Mouse (Mus musculus) embryonic facial prominence, embryonic 15.5 days (tissue): ENCODE data around the gene Abca5. TPM values are rescaled to one million over a fixed set of nuclear protein-coding genes. Genes with fewer than 3 reads are reported as not detected.

Experiments
- ATAC-seq: fragments of 200-750 bp; cut with Nextera tagmentation; 2 replicates; pipeline ENCODE4 v1.8.0; 2017; ENCODE audit warnings: low read depth, moderate TSS enrichment; ENCODE audit not compliant: insufficient number of reproducible peaks, low FRiP score, low TSS enrichment
- H3K27ac ChIP-seq: fragments of 300-500 bp; sonication (generic); replicated peaks from 2 replicates; pipeline ENCODE4 v1.5.1; 2015; ENCODE audit warnings: mild to moderate bottlenecking, inconsistent platforms
- H3K27me3 ChIP-seq: fragments of 300-500 bp; sonication (generic); 2 replicates; pipeline ENCODE4 v1.6.1; 2015; ENCODE audit warnings: inconsistent platforms
- H3K36me3 ChIP-seq: fragments of 300-500 bp; sonication (generic); 2 replicates; pipeline ENCODE4 v1.6.1; 2015; ENCODE audit warnings: mild to moderate bottlenecking, inconsistent platforms
- H3K4me1 ChIP-seq: fragments of 300-500 bp; sonication (generic); 2 replicates; pipeline ENCODE4 v1.6.1; 2015; ENCODE audit warnings: inconsistent platforms
- H3K4me2 ChIP-seq: fragments of 300-500 bp; sonication (generic); replicated peaks from 2 replicates; pipeline ENCODE4 v1.6.1; 2015; ENCODE audit warnings: mild to moderate bottlenecking, inconsistent platforms
- H3K4me3 ChIP-seq: fragments of 300-500 bp; sonication (generic); replicated peaks from 2 replicates; pipeline ENCODE4 v1.5.1; 2015; ENCODE audit warnings: mild to moderate bottlenecking, inconsistent platforms
- H3K9ac ChIP-seq: fragments of 300-500 bp; sonication (generic); 2 replicates; pipeline ENCODE4 v1.6.1; 2015; ENCODE audit warnings: inconsistent platforms
- H3K9me3 ChIP-seq: fragments of 300-500 bp; sonication (generic); replicated peaks from 2 replicates; pipeline ENCODE4 v1.6.1; 2016; ENCODE audit warnings: inconsistent platforms
- WGBS: fragments of 180-500 bp; shearing (Covaris S2); methylation state at CpG from one replicate; pipeline ENCODE4 v1.1.7; 2015; 5-methylcytosine and 5-hydroxymethylcytosine counted together
- polyA plus RNA-seq: library from polyadenylated mRNA; unstranded; fragments of >200 nt; fragmentation: Nextera tagmentation; extraction: Ambion mirVana; gene quantifications from 2 replicates; pipeline ENCODE4 v1.2.1, GENCODE M21; 2015

Abca5 gene
- polyA plus RNA-seq, 1 experiment from 2014 or later = 5.4 TPM

DNA sequence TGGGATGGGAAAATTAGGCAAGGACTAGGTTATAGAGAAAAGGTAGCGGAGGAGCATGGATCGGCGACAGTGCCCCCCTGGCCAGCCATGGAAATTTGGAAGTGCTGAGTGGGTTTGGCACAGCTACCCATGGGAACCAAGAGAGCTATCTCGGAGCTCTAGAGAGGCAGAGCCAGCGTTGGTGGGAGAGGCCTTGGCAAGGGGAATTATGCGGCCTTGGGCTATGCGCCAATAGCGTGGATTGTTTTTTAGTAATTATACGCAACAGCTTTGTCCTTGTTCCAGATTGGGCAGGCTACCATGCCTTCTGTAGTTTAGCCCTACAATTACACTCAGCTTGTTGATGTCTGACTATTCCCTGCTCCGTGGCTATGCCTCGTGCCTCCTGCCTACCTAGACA is 70.8 kb downstream of the Abca5 start:
- no peaks in the 10 kb centered on the region for H3K36me3 ChIP-seq
- 80% methylated on average over 11 of the region's 11 CpGs for WGBS
- ATAC-seq = 0 out of 2 replicates have a peak, but pooled peaks have one; percentile 60
- H3K4me2 ChIP-seq = no peak overlapping the region
- no peaks in the 10 kb centered on the region for H3K9me3 ChIP-seq
- no peak overlapping the region for H3K9ac ChIP-seq
- H3K4me1 ChIP-seq = peaks cover 6% of the 10 kb centered on the region; the same call in 1 of the 2 replicates
- no peak overlapping the region for H3K27ac ChIP-seq
- H3K27me3 ChIP-seq = no peaks in the 10 kb centered on the region
- no peak overlapping the region for H3K4me3 ChIP-seq

DNA sequence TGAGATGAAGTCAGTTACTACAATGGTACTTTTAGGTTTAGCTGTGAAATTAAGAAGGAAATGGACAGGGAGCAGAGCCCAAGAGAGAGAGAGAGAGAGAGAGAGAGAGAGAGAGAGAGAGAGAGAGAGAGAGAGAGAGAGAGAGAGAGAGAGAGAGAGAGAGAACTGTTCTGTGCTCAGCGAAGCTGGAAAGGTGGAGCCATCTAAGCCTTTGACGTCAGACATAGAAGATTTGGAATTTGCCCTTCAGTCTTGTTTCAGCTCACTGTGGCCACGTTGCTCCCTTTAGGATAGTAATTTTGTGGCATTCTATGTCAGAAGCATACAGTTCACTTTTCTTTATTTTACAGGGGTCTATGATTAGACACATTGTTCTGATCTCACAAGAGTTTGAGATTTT is 75.6 kb downstream of the Abca5 start:
- H3K9ac ChIP-seq = no peak overlapping the region
- no peak overlapping the region for H3K27ac ChIP-seq
- H3K27me3 ChIP-seq = no peaks in the 10 kb centered on the region
- ATAC-seq = no peak
- H3K9me3 ChIP-seq = 0 out of 2 replicates have a peak, but pooled peaks cover 4% of the 10 kb centered on the region
- no peaks in the 10 kb centered on the region for H3K36me3 ChIP-seq
- 59% methylated on average over 3 of the region's 3 CpGs for WGBS
- H3K4me1 ChIP-seq = peaks cover 4% of the 10 kb centered on the region; the same call in 1 of the 2 replicates
- no peak overlapping the region for H3K4me3 ChIP-seq
- no peak overlapping the region for H3K4me2 ChIP-seq

GRCm38 (mm10) chr11:110257911-110258310 is 79.6 kb downstream of the Abca5 start:
- no peak overlapping the region for H3K9ac ChIP-seq
- H3K4me1 ChIP-seq = no peaks in the 10 kb centered on the region
- H3K27ac ChIP-seq = peak overlapping the region; percentile 28; the same call in 1 of the 2 replicates
- WGBS = 27% methylated on average over 4 of the region's 4 CpGs
- no peak overlapping the region for H3K4me2 ChIP-seq
- no peak for ATAC-seq
- H3K27me3 ChIP-seq = no peaks in the 10 kb centered on the region
- H3K9me3 ChIP-seq = 0 out of 2 replicates have a peak, but pooled peaks cover 4% of the 10 kb centered on the region
- H3K36me3 ChIP-seq = no peaks in the 10 kb centered on the region
- H3K4me3 ChIP-seq = no peak overlapping the region

DNA sequence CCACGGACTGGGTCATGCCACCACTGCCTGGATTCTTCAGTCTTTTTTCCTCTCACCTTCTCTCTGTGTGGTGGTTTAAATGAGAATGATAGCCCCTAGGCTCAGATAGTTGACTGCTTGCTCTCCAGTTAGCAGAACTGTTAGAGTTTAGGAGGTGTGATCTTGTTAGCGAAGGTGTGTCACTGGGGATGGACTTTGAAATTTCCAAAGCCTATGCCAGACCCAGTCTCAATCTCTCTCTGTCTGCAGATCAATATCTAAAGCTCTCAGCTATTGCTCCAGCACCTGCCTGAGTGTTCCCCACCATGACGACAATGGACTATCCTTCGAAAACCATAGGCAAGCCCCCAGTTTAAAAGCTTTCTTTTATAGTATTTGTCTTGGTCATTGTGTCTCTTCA is 80.5 kb downstream of the Abca5 start:
- 93% methylated on average over 4 of the region's 4 CpGs for WGBS
- 0 out of 2 replicates have a peak, but pooled peaks cover 4% of the 10 kb centered on the region for H3K9me3 ChIP-seq
- no peak overlapping the region for H3K4me2 ChIP-seq
- H3K4me1 ChIP-seq = no peaks in the 10 kb centered on the region
- H3K4me3 ChIP-seq = no peak overlapping the region
- ATAC-seq = no peak
- H3K9ac ChIP-seq = no peak overlapping the region
- H3K27ac ChIP-seq = no peak overlapping the region
- no peaks in the 10 kb centered on the region for H3K36me3 ChIP-seq
- H3K27me3 ChIP-seq = no peaks in the 10 kb centered on the region

GRCm38 (mm10) chr11:110252256-110252655 is 85.3 kb downstream of the Abca5 start:
- no peaks in the 10 kb centered on the region for H3K9me3 ChIP-seq
- 67% methylated on average over 3 of the region's 3 CpGs for WGBS
- ATAC-seq = no peak

DNA sequence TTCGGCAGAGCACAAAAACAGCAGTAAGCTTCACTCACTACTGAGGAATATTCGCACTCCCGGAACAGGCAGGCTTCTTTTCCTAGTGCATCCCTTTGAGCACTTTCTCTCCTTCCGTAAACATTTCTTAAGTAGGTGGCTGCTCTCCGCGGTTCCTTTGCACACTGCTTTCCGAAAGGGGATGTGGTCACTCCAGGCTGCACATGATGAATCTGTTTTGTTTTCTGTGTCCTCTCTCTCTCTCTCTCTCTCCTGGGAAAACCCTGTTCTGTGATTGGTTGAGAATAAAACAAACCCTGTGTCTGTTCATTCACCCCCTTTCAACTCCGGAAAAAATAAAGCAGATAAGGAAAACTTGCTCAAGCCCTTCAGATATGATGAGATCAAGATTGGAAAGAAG is 86.0 kb downstream of the Abca5 start, which contains the start of gene Abca6:
Gene Abca6 (minus strand): TSS at position 243 of the 400 bp plus-strand sequence.
- Histone ChIP-seq H3K4me3 (peak within 1 kb of the TSS; percentile 36), H3K27me3 (no peaks in the 10 kb centered on the region), H3K27ac (no peak within 1 kb of the TSS), H3K9me3 (no peaks in the 10 kb centered on the region), H3K4me1 (no peaks in the 10 kb centered on the region), H3K4me2 (peak within 1 kb of the TSS; percentile 39), H3K36me3 (no peaks in the 10 kb centered on the region), H3K9ac (no peak within 1 kb of the TSS; the same call in 1 of the 2 replicates)
- ATAC-seq = no peak
- 11% methylated on average over 8 of the region's 8 CpGs for WGBS

More at GRCm38 (mm10) chr11:110252256-110252655, 85.3 kb downstream of the Abca5 start:
- Histone ChIP-seq H3K27ac (no peak overlapping the region), H3K4me2 (no peak overlapping the region), H3K36me3 (no peaks in the 10 kb centered on the region), H3K4me3 (no peak overlapping the region), H3K4me1 (no peaks in the 10 kb centered on the region), H3K9ac (no peak overlapping the region), H3K27me3 (no peaks in the 10 kb centered on the region)

- H3K36me3 ChIP-seq = no peaks in the 10 kb centered on the region
- no peak overlapping the region for H3K4me2 ChIP-seq
- no peak overlapping the region for H3K27ac ChIP-seq
- no peaks in the 10 kb centered on the region for H3K4me1 ChIP-seq
- no peak for ATAC-seq
- no peaks in the 10 kb centered on the region for H3K9me3 ChIP-seq
- WGBS = 87% methylated on average over 10 of the region's 10 CpGs
- no peak overlapping the region for H3K4me3 ChIP-seq
- H3K27me3 ChIP-seq = no peaks in the 10 kb centered on the region
- no peak overlapping the region for H3K9ac ChIP-seq
Measured at GRCm38 (mm10) chr11:110244730-110245129, 92.8 kb downstream of the Abca5 start.

DNA sequence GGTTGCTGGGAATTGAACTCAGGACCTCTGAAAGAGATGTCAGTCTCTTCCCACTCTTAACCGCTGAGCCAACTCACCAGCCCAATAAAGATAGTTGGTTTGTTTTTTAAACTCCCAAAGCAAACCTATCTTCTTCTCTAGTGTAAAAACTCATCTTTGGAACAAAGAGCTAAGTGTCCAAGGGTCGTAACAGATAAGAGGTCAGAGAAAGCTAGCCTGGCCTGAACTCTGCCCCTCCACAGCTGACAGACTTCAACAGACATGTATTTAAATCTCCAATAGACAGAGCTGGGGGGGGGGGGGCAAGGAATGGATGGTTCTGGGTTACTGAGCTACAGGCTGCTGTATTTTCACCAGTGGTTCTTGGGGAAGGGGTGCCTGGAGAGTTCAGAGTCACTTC is 100.0 kb downstream of the Abca5 start:
- H3K27ac ChIP-seq = no peak overlapping the region
- no peaks in the 10 kb centered on the region for H3K27me3 ChIP-seq
- H3K4me3 ChIP-seq = no peak overlapping the region
- H3K9me3 ChIP-seq = no peaks in the 10 kb centered on the region
- H3K4me2 ChIP-seq = no peak overlapping the region
- H3K36me3 ChIP-seq = no peaks in the 10 kb centered on the region
- WGBS = 78% methylated on average over 2 of the region's 2 CpGs
- H3K4me1 ChIP-seq = no peaks in the 10 kb centered on the region
- no peak overlapping the region for H3K9ac ChIP-seq
- ATAC-seq = no peak

- H3K4me2 ChIP-seq = no peak overlapping the region
- H3K36me3 ChIP-seq = no peaks in the 10 kb centered on the region
- H3K27me3 ChIP-seq = no peaks in the 10 kb centered on the region
- H3K4me3 ChIP-seq = no peak overlapping the region
- no peaks in the 10 kb centered on the region for H3K9me3 ChIP-seq
- no peak for ATAC-seq
- H3K4me1 ChIP-seq = no peaks in the 10 kb centered on the region
- no peak overlapping the region for H3K27ac ChIP-seq
- no peak overlapping the region for H3K9ac ChIP-seq
Measured at GRCm38 (mm10) chr11:110232975-110233374, 104.5 kb downstream of the Abca5 start.

Other genes with a start within 250 kb of the Abca5 start
- 9.8 and 13.4 TPM in 2 replicates for gene Abca8a, start 241.7 kb downstream of the Abca5 start, polyA plus RNA-seq
- 9.8 and 11.6 TPM in 2 replicates for gene Abca9, start 169.5 kb downstream of the Abca5 start, polyA plus RNA-seq
- gene Abca6, start 85.9 kb downstream of the Abca5 start, polyA plus RNA-seq = 1.2 TPM in 2 replicates
- 18.0 and 19.4 TPM in 2 replicates for gene Map2k6, start 61.4 kb upstream of the Abca5 start, polyA plus RNA-seq